Mouse (Mus musculus): Measurements from ENCODE around the gene Nup133. TPM values are rescaled to one million over a fixed set of nuclear protein-coding genes. Genes with fewer than 3 reads are reported as not detected.
"Not testable (repeated sequence)": the region's sequence is repeated elsewhere in the genome, so short reads cannot be mapped to it uniquely, and the experiment has no call there.

Nup133 gene
- polyA plus RNA-seq, 1 experiment from 2014 or later = 7.0 TPM

DNA sequence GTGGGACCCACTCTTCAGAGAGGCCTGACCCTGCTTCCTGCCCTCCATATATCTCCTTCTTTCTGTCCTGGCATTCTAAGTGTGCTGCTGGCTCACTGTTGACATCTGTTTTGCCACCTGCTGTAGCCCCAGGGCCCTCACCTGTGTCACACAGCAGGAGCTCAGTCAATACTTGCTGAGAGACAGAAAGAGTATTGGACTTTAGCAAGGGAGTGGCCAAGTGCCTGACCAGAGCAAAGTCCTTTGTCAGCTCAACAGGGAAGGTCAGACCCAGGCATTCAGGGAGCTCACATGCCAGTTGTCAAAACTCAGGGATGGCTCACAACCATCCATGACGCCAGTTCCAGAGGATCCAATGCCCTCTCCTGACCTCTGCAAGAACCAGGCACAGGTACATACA, 24.4 kb upstream of the Nup133 start:
- Histone ChIP-seq H3K79me2 (ENCODE audit: inconsistent target) (no peaks in the 10 kb centered on the region; the same call in 1 of the 2 replicates), H3K4me3 (ENCODE audit: inconsistent target) (no peak overlapping the region), H3K27ac (no peak overlapping the region), H3K36me3 (ENCODE audit: inconsistent target) (no peaks in the 10 kb centered on the region)
- WGBS (ENCODE audit: missing documents) = 100% methylated on average over 1 of the region's 1 CpGs

GRCm38 (mm10) chr8:123966896-123967295, 17.8 kb upstream of the Nup133 start:
- H3K36me3 ChIP-seq (ENCODE audit: inconsistent target) = no peaks in the 10 kb centered on the region
- no peak overlapping the region for H3K27ac ChIP-seq
- H3K4me3 ChIP-seq (ENCODE audit: inconsistent target) = no peak overlapping the region
- H3K79me2 ChIP-seq (ENCODE audit: inconsistent target) = no peaks in the 10 kb centered on the region
- WGBS (ENCODE audit: missing documents) = 84% methylated on average over 2 of the region's 2 CpGs

GRCm38 (mm10) chr8:123961371-123961770, 12.3 kb upstream of the Nup133 start:
- Histone ChIP-seq H3K4me3 (ENCODE audit: inconsistent target) (no peak overlapping the region), H3K27ac (no peak overlapping the region), H3K36me3 (ENCODE audit: inconsistent target) (no peaks in the 10 kb centered on the region; the same call in 1 of the 2 replicates), H3K79me2 (ENCODE audit: inconsistent target) (no peaks in the 10 kb centered on the region)
- 100% methylated on average over 1 of the region's 1 CpGs for WGBS (ENCODE audit: missing documents)

GRCm38 (mm10) chr8:123960556-123960955, 11.5 kb upstream of the Nup133 start:
- H3K36me3 ChIP-seq (ENCODE audit: inconsistent target); H3K27ac ChIP-seq; H3K79me2 ChIP-seq (ENCODE audit: inconsistent target); H3K4me3 ChIP-seq (ENCODE audit: inconsistent target): not testable (repeated sequence)
- WGBS (ENCODE audit: missing documents) = 97% methylated on average over 5 of the region's 5 CpGs

- Histone ChIP-seq H3K27ac (no peak overlapping the region), H3K4me3 (ENCODE audit: inconsistent target) (no peak overlapping the region), H3K79me2 (ENCODE audit: inconsistent target) (no peaks in the 10 kb centered on the region), H3K36me3 (ENCODE audit: inconsistent target) (no peaks in the 10 kb centered on the region; the same call in 1 of the 2 replicates)
- 91% methylated on average over 9 of the region's 9 CpGs for WGBS (ENCODE audit: missing documents)
These were observed 11.0 kb upstream of the Nup133 start for GRCm38 (mm10) chr8:123960056-123960455.

DNA sequence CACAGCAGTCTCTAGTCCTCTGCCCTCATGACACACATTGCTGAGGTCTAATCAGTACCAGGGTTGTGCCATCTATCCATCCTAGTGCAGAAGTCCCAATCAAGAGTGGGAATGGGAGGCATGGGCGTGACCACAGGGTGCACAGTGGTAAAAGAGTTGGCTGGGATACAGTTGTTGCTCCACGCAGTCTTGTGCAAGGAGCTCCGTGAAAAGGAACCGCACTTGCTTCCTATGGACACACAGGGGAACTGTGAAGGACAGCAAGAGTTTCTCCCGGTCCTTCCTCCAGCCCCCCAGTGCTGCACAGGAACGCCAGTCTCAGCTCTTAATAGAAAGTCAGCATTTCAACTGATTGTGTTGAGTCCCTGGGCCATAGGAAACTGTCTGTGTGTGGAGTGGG, 10.4 kb upstream of the Nup133 start:
- H3K36me3 ChIP-seq (ENCODE audit: inconsistent target) = no peaks in the 10 kb centered on the region; the same call in 1 of the 2 replicates
- 92% methylated on average over 6 of the region's 6 CpGs for whole genome bisulfite sequencing (ENCODE audit: missing documents)
- H3K79me2 ChIP-seq (ENCODE audit: inconsistent target) = no peaks in the 10 kb centered on the region
- no peak overlapping the region for H3K27ac ChIP-seq
- H3K4me3 ChIP-seq (ENCODE audit: inconsistent target) = no peak overlapping the region

GRCm38 (mm10) chr8:123958130-123958529, 9.1 kb upstream of the Nup133 start:
- H3K79me2 ChIP-seq (ENCODE audit: inconsistent target) = no peaks in the 10 kb centered on the region
- WGBS (ENCODE audit: missing documents) = 88% methylated on average over 17 of the region's 17 CpGs
- peaks cover 8% of the 10 kb centered on the region; the same call in 1 of the 2 replicates for H3K36me3 ChIP-seq (ENCODE audit: inconsistent target)
- no peak overlapping the region for H3K27ac ChIP-seq
- H3K4me3 ChIP-seq (ENCODE audit: inconsistent target) = no peak overlapping the region

GRCm38 (mm10) chr8:123954246-123954645, 5.2 kb upstream of the Nup133 start:
- no peak overlapping the region for H3K4me3 ChIP-seq (ENCODE audit: inconsistent target)
- H3K36me3 ChIP-seq (ENCODE audit: inconsistent target) = peaks cover 8% of the 10 kb centered on the region; the same call in 1 of the 2 replicates
- H3K79me2 ChIP-seq (ENCODE audit: inconsistent target) = no peaks in the 10 kb centered on the region
- H3K27ac ChIP-seq = no peak overlapping the region
- 92% methylated on average over 8 of the region's 8 CpGs for WGBS (ENCODE audit: missing documents)

GRCm38 (mm10) chr8:123953686-123954085, 4.6 kb upstream of the Nup133 start:
- Histone ChIP-seq H3K27ac (no peak overlapping the region), H3K4me3 (ENCODE audit: inconsistent target) (no peak overlapping the region), H3K36me3 (ENCODE audit: inconsistent target) (peaks cover 8% of the 10 kb centered on the region; the same call in 1 of the 2 replicates), H3K79me2 (ENCODE audit: inconsistent target) (peaks cover 1% of the 10 kb centered on the region)
- WGBS (ENCODE audit: missing documents) = 84% methylated on average over 8 of the region's 8 CpGs

- peaks cover 16% of the 10 kb centered on the region; the same call in 1 of the 2 replicates for H3K36me3 ChIP-seq (ENCODE audit: inconsistent target)
- peak overlapping the region; percentile 90 for H3K4me3 ChIP-seq (ENCODE audit: inconsistent target)
- H3K79me2 ChIP-seq (ENCODE audit: inconsistent target) = peaks cover 24% of the 10 kb centered on the region
- WGBS (ENCODE audit: missing documents) = 18% methylated on average over 6 of the region's 10 CpGs
- H3K27ac ChIP-seq = peak overlapping the region; percentile 43; the same call in 1 of the 2 replicates
These were observed 1.2 kb upstream of the Nup133 start for GRCm38 (mm10) chr8:123950077-123950802.

DNA sequence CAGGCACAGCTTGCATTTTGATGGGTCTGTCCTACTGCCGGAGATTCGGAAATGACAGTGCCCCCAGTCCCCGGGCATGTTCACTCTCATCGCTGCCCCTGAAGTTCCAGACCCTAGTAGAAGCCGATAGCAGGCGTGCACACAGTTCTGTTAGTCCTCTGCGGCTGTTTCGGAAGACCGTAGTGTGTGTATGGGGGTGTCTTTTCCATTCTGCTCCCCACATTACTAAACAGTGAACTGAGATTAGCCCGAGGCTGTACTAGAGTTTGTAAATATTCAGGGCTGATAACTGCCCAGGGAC, 571 bp upstream of the Nup133 start:
- H3K79me2 ChIP-seq (ENCODE audit: inconsistent target) = peaks cover 24% of the 10 kb centered on the region
- H3K4me3 ChIP-seq (ENCODE audit: inconsistent target) = peak overlapping the region; percentile 90
- peak overlapping the region; percentile 43 for H3K27ac ChIP-seq
- WGBS (ENCODE audit: missing documents) = under 1% methylated on average over 10 of the region's 10 CpGs
- peaks cover 18% of the 10 kb centered on the region; the same call in 1 of the 2 replicates for H3K36me3 ChIP-seq (ENCODE audit: inconsistent target)

GRCm38 (mm10) chr8:123929026-123929425, 20.0 kb downstream of the Nup133 start:
- H3K36me3 ChIP-seq (ENCODE audit: inconsistent target) = peaks cover 50% of the 10 kb centered on the region
- WGBS (ENCODE audit: missing documents) = 96% methylated on average over 7 of the region's 7 CpGs

DNA sequence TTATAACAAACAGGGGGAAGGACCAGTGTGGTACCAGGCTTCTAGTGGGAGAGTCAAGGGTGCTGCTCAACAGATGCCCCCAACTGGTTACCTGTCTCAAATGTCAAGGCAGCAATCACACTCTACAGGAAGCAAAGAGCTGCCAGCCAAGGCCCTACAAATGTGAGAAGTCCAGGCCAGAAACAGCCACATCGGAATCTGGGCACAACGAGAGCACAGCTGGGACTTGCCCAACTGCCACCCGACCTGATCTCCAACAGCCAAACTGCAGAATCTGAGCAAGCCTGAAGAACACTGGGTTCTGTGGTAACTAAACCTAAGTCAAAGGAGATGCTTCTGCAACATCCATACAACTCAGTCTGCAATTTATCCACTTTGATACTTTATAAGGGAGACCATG, 23.4 kb downstream of the Nup133 start:
- Histone ChIP-seq H3K27ac (no peak overlapping the region), H3K36me3 (ENCODE audit: inconsistent target) (peaks cover 52% of the 10 kb centered on the region), H3K79me2 (ENCODE audit: inconsistent target) (no peaks in the 10 kb centered on the region), H3K4me3 (ENCODE audit: inconsistent target) (no peak overlapping the region)
- WGBS (ENCODE audit: missing documents) = 87% methylated on average over 3 of the region's 3 CpGs

More at GRCm38 (mm10) chr8:123929026-123929425, 20.0 kb downstream of the Nup133 start:
- H3K4me3 ChIP-seq (ENCODE audit: inconsistent target) = no peak overlapping the region
- no peak overlapping the region for H3K27ac ChIP-seq
- H3K79me2 ChIP-seq (ENCODE audit: inconsistent target) = no peaks in the 10 kb centered on the region

GRCm38 (mm10) chr8:123924719-123925118, 24.3 kb downstream of the Nup133 start:
- WGBS (ENCODE audit: missing documents) = 10% methylated on average over 2 of the region's 2 CpGs
- H3K4me3 ChIP-seq (ENCODE audit: inconsistent target) = no peak overlapping the region
- H3K79me2 ChIP-seq (ENCODE audit: inconsistent target) = no peaks in the 10 kb centered on the region
- no peak overlapping the region for H3K27ac ChIP-seq
- peaks cover 43% of the 10 kb centered on the region for H3K36me3 ChIP-seq (ENCODE audit: inconsistent target)

GRCm38 (mm10) chr8:123914635-123915034, 34.4 kb downstream of the Nup133 start:
- peaks cover 45% of the 10 kb centered on the region for H3K36me3 ChIP-seq (ENCODE audit: inconsistent target)
- 100% methylated on average over 3 of the region's 3 CpGs for WGBS (ENCODE audit: missing documents)

More at GRCm38 (mm10) chr8:123914635-123915034, 34.4 kb downstream of the Nup133 start:
- no peak overlapping the region for H3K4me3 ChIP-seq (ENCODE audit: inconsistent target)
- H3K79me2 ChIP-seq (ENCODE audit: inconsistent target) = no peaks in the 10 kb centered on the region
- H3K27ac ChIP-seq = no peak overlapping the region
